Mouse (Mus musculus) thymus, postnatal 4 days (tissue): Measurements from ENCODE around the gene Gm5415.
"Not testable (repeated sequence)": the region's sequence is repeated elsewhere in the genome, so short reads cannot be mapped to it uniquely, and the experiment has no call there.

Experiments used
- DNase-seq: peaks from one replicate; pipeline ENCODE4 v3.0.0; 2021

Gm5415 gene

GRCm38 (mm10) chr1:32547194-32547593, at the start of gene Gm5415:
Gene Gm5415 (minus strand): TSS chr1:32547294.
- not testable (repeated sequence) for DNase-seq

- no peak for DNase-seq
Measured at GRCm38 (mm10) chr1:32568901-32569300, 21.8 kb upstream of the Gm5415 start.

GRCm38 (mm10) chr1:32553925-32554324, 6.8 kb upstream of the Gm5415 start:
- DNase-seq: no peak

- no peak for DNase-seq
Measured at GRCm38 (mm10) chr1:32553459-32553858, 6.4 kb upstream of the Gm5415 start.

GRCm38 (mm10) chr1:32503381-32503780, 43.7 kb downstream of the Gm5415 start:
- no peak for DNase-seq
